Mouse (Mus musculus): ENCODE measurements around the gene Ap4e1. TPM values are rescaled to one million over a fixed set of nuclear protein-coding genes. Genes with fewer than 3 reads are reported as not detected.

The Ap4e1 gene
- polyA plus RNA-seq (2012; rRNA removed; ENCODE audit: low replicate concordance), result 1.9 and 2.8 TPM in 2 replicates

GRCm38 (mm10) chr2:127008469-127008998 lies at the start of gene Ap4e1:
Gene Ap4e1, plus strand, starts transcription at chr2:127008717.

GRCm38 (mm10) chr2:127070435-127070841 lies 61.9 kb downstream of the Ap4e1 start, which contains the start of gene Blvra:
Gene Blvra, plus strand, starts transcription at chr2:127070665.

Other genes starting within 250 kb of the Ap4e1 start
- 1.4 and 1.7 TPM in 2 replicates for gene Usp50, start 225.2 kb upstream of the Ap4e1 start, polyA plus RNA-seq (2012; rRNA removed; ENCODE audit: low replicate concordance)
- 2.9 and 8.9 TPM in 2 replicates for gene Trpm7, start 132.5 kb upstream of the Ap4e1 start, polyA plus RNA-seq (2012; rRNA removed; ENCODE audit: low replicate concordance)
- gene Sppl2a, start 75.5 kb upstream of the Ap4e1 start, polyA plus RNA-seq (2012; rRNA removed; ENCODE audit: low replicate concordance), result 13.2 and 31.1 TPM in 2 replicates
- gene Blvra, start 61.9 kb downstream of the Ap4e1 start, polyA plus RNA-seq (2012; rRNA removed; ENCODE audit: low replicate concordance), result 7.0 and 14.6 TPM in 2 replicates
- gene Ncaph, start 125.2 kb downstream of the Ap4e1 start, polyA plus RNA-seq (2012; rRNA removed; ENCODE audit: low replicate concordance), result 1.0 and 1.2 TPM in 2 replicates
- 20.2 and 24.0 TPM in 2 replicates for gene Itpripl1, start 134.7 kb downstream of the Ap4e1 start, polyA plus RNA-seq (2012; rRNA removed; ENCODE audit: low replicate concordance)
- 1.4 and 1.7 TPM in 2 replicates for gene 1810024B03Rik, start 199.6 kb downstream of the Ap4e1 start, polyA plus RNA-seq (2012; rRNA removed; ENCODE audit: low replicate concordance)
- 39.8 and 59.6 TPM in 2 replicates for gene Snrnp200, start 199.7 kb downstream of the Ap4e1 start, polyA plus RNA-seq (2012; rRNA removed; ENCODE audit: low replicate concordance)
- 46.1 and 58.1 TPM in 2 replicates for gene Ciao1, start 239.1 kb downstream of the Ap4e1 start, polyA plus RNA-seq (2012; rRNA removed; ENCODE audit: low replicate concordance)
- 122 and 139 TPM in 2 replicates for gene Tmem127, start 239.2 kb downstream of the Ap4e1 start, polyA plus RNA-seq (2012; rRNA removed; ENCODE audit: low replicate concordance)